ENCODE assay signal across 9 mouse cellular contexts in the genomic region with DNA sequence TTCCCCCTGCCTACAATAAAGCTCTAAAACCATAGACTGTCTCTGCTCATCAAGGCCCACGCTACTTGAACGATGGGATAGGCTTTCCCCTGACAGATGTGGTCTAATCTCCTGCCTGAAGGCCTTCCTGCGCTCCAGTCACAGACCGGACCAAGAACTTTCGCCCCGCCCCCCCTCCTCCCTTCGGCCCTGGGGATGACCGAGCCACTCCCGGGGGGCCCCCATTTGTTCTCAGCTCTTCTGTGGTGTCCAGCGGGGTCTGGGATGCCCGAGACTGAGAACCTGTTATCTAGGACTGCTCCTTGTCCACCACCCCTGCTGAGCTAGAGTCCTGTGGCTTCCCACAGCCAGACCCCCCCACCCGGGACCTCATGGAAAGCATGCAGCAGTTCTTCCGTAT. TPM values are rescaled to one million over a fixed set of nuclear protein-coding genes. Genes with fewer than 3 reads are reported as not detected.
DNase-seq lines count a peak whose midpoint lies in the region; ATAC-seq and TF ChIP-seq lines count a peak whose summit lies in the region.
"Had no signal": no experiment of that assay in that cellular context is flagged by ENCODE, and none has a peak within 500 bp of the region (broad histone marks: within the 10 kb centered on the region; RNA-seq: fewer than 3 reads in every experiment).

No protein-coding gene starts in this region.

- WGBS in heart, embryonic 14.5 days, result 2% methylated on average over 13 of the region's 13 CpGs
- WGBS in embryonic facial prominence, embryonic 10.5 days, result 2% methylated on average over 13 of the region's 13 CpGs
- WGBS in liver, embryonic 13.5 days (ENCODE audit: insufficient replicate concordance), result 15% methylated on average over 13 of the region's 13 CpGs

- peak; percentile 64; the same call in 1 of the 2 replicates for TF ChIP-seq EP300 in ES-Bruce4 (IDR thresholded peaks at IDR 0.05; ENCODE audit: insufficient read depth, low read depth, low read length)

- H3K27me3 ChIP-seq in heart, embryonic 14.5 days (ENCODE audit: control insufficient read depth, insufficient read depth, low read length), result no peaks in the 10 kb centered on the region
- no peaks in the 10 kb centered on the region for H3K27me3 ChIP-seq in ES-Bruce4 (ENCODE audit: control insufficient read depth, insufficient read depth, low read length, poor library complexity, severe bottlenecking)
- H3K27me3 ChIP-seq in embryonic facial prominence, embryonic 10.5 days (replicated peaks; ENCODE audit: low read depth, poor library complexity, severe bottlenecking), result no peaks in the 10 kb centered on the region; the same call in 1 of the 2 replicates
- H3K27me3 ChIP-seq in liver, embryonic 13.5 days, result 0 out of 2 replicates have a peak, but pooled peaks cover 4% of the 10 kb centered on the region

- H3K4me3 ChIP-seq in heart, embryonic 14.5 days (ENCODE audit: control insufficient read depth in 1 of 2, insufficient read depth in 1 of 2, low read depth in 1 of 2, low read length in 2 of 2), result peak overlapping the region; percentile 18 to 22; a peak in 2 of 4 replicates
- H3K4me3 ChIP-seq in ES-Bruce4 (ENCODE audit: low read depth, low read length), result peak overlapping the region; percentile 41
- peak overlapping the region; percentile 45 for H3K4me3 ChIP-seq in embryonic facial prominence, embryonic 10.5 days
- no peak overlapping the region for H3K4me3 ChIP-seq in liver, embryonic 13.5 days (replicated peaks)
- H3K4me3 ChIP-seq: left cerebral cortex, adult 2 months had no signal

- no peak for DNase-seq in heart, adult 9 months (ENCODE audit: low spot score in 2 of 2)
- DNase-seq in embryonic facial prominence, embryonic 10.5 days (ENCODE audit: low spot score), result peak; percentile 45
- no peak for DNase-seq in liver, embryonic 13.5 days
- DNase-seq in ovary, postnatal 36 days (ENCODE audit: low spot score), result no peak
- no peak for DNase-seq in spleen, adult 18-20 months
- no peak for DNase-seq in left cerebral cortex, adult 8-10 months (ENCODE audit: low spot score in 2 of 2)

- H3K4me1 ChIP-seq in heart, embryonic 14.5 days (ENCODE audit: control insufficient read depth in 2 of 2, insufficient read depth in 2 of 2, low read length in 2 of 2), result peaks cover 0 to 4% of the 10 kb centered on the region in 2 experiments; a peak in 1 of 4 replicates
- H3K4me1 ChIP-seq in ES-Bruce4 (ENCODE audit: control insufficient read depth, insufficient read depth, low read length), result peaks cover 4% of the 10 kb centered on the region
- peaks cover 7% of the 10 kb centered on the region for H3K4me1 ChIP-seq in embryonic facial prominence, embryonic 10.5 days
- peaks cover 7% of the 10 kb centered on the region for H3K4me1 ChIP-seq in liver, embryonic 13.5 days (replicated peaks)

- no peak overlapping the region for H3K27ac ChIP-seq in heart, embryonic 14.5 days (replicated peaks in 1 of 2; ENCODE audit: control insufficient read depth in 1 of 2, insufficient read depth in 1 of 2, low read depth in 2 of 2, low read length in 2 of 2)
- H3K27ac ChIP-seq in ES-Bruce4 (ENCODE audit: insufficient read depth, low read length), result peak overlapping the region; percentile 93
- peak overlapping the region; percentile 61; the same call in 1 of the 2 replicates for H3K27ac ChIP-seq in embryonic facial prominence, embryonic 10.5 days (replicated peaks)
- H3K27ac ChIP-seq in liver, embryonic 13.5 days, result no peak overlapping the region
- H3K27ac ChIP-seq: left cerebral cortex, adult 2 months had no signal

- 0 out of 2 replicates have a peak, but pooled peaks have one; percentile 35 for ATAC-seq in heart, embryonic 14.5 days (ENCODE audit: insufficient number of reproducible peaks, insufficient read depth, low FRiP score, low read depth)
- no peak for ATAC-seq in liver, embryonic 13.5 days (ENCODE audit: low read depth)

- H3K36me3 ChIP-seq in heart, embryonic 14.5 days (ENCODE audit: control insufficient read depth, insufficient read depth, low read length), result no peaks in the 10 kb centered on the region
- H3K36me3 ChIP-seq in ES-Bruce4 (ENCODE audit: control insufficient read depth, insufficient read depth, low read length, poor library complexity, severe bottlenecking), result no peaks in the 10 kb centered on the region
- H3K36me3 ChIP-seq in embryonic facial prominence, embryonic 10.5 days (replicated peaks), result no peaks in the 10 kb centered on the region
- no peaks in the 10 kb centered on the region for H3K36me3 ChIP-seq in liver, embryonic 13.5 days

- TF ChIP-seq POLR2A in ES-Bruce4 (IDR thresholded peaks at IDR 0.05; ENCODE audit: insufficient read depth, low read length), result no peak

- peak overlapping the region; percentile 56; the same call in 1 of the 2 replicates for H3K9ac ChIP-seq in heart, embryonic 14.5 days (ENCODE audit: low read length)
- peak overlapping the region; percentile 48 for H3K9ac ChIP-seq in ES-Bruce4 (ENCODE audit: low read depth, poor library complexity, severe bottlenecking)
- H3K9ac ChIP-seq in liver, embryonic 13.5 days, result no peak overlapping the region

- peak overlapping the region; percentile 61 for H3K4me2 ChIP-seq in heart, embryonic 14.5 days (ENCODE audit: low read length)
- H3K4me2 ChIP-seq in liver, embryonic 13.5 days, result peak overlapping the region; percentile 35

- H3K9me3 ChIP-seq in heart, embryonic 14.5 days (ENCODE audit: control insufficient read depth, low read length), result no peaks in the 10 kb centered on the region
- no peaks in the 10 kb centered on the region for H3K9me3 ChIP-seq in ES-Bruce4 (replicated peaks; ENCODE audit: control insufficient read depth, insufficient read depth, low read length, poor library complexity, severe bottlenecking)
- H3K9me3 ChIP-seq in embryonic facial prominence, embryonic 10.5 days, result no peaks in the 10 kb centered on the region
- H3K9me3 ChIP-seq in liver, embryonic 13.5 days (replicated peaks), result no peaks in the 10 kb centered on the region

- TF ChIP-seq CTCF in ES-Bruce4 (IDR thresholded peaks at IDR 0.05; ENCODE audit: low read depth, low read length), result no peak

RNA-seq across cellular contexts. Expression of a gene that starts 26.1 kb away (rescaled TPM):
- 13.6 and 15.7 TPM in 2 replicates for polyA plus RNA-seq in heart, embryonic 14.5 days (2014; fragmentation: Nextera tagmentation; extraction: Ambion mirVana)
- 86.8 and 104 TPM in 2 replicates for polyA plus RNA-seq in ES-Bruce4 (2011; ENCODE audit: insufficient read depth, insufficient read length, low read depth, missing spikeins)
- 12.7 and 13.2 TPM in 2 replicates for polyA plus RNA-seq in embryonic facial prominence, embryonic 10.5 days (2016; fragmentation: Nextera tagmentation; extraction: Ambion mirVana)
- polyA plus RNA-seq in liver, embryonic 13.5 days (2015; fragmentation: Nextera tagmentation; extraction: Ambion mirVana), result 3.4 and 3.5 TPM in 2 replicates
- total RNA-seq in left cerebral cortex, adult 8-10 months (2022), result 10 to 100 TPM; 78.4 to 83.7 (median 83.2) TPM

RNA-seq across cellular contexts. Expression of a gene that starts 31.7 kb away (rescaled TPM):
- 8.9 and 9.0 TPM in 2 replicates for polyA plus RNA-seq in heart, embryonic 14.5 days (2014; fragmentation: Nextera tagmentation; extraction: Ambion mirVana)
- 4.2 and 4.4 TPM in 2 replicates for polyA plus RNA-seq in ES-Bruce4 (2011; ENCODE audit: insufficient read depth, insufficient read length, low read depth, missing spikeins)
- polyA plus RNA-seq in embryonic facial prominence, embryonic 10.5 days (2016; fragmentation: Nextera tagmentation; extraction: Ambion mirVana), result 2.5 and 2.7 TPM in 2 replicates
- 1.0 and 1.1 TPM in 2 replicates for polyA plus RNA-seq in liver, embryonic 13.5 days (2015; fragmentation: Nextera tagmentation; extraction: Ambion mirVana)
- 1 to 10 TPM; 2.7 to 3.7 (median 3.4) TPM for total RNA-seq in left cerebral cortex, adult 8-10 months (2022)

RNA-seq across cellular contexts. Expression of a gene that starts 35.0 kb away (rescaled TPM):
- polyA plus RNA-seq in heart, embryonic 14.5 days (2014; fragmentation: Nextera tagmentation; extraction: Ambion mirVana), result 0.24 and 0.38 TPM in 2 replicates
- 0.67 and 0.68 TPM in 2 replicates for polyA plus RNA-seq in ES-Bruce4 (2011; ENCODE audit: insufficient read depth, insufficient read length, low read depth, missing spikeins)
- polyA plus RNA-seq in embryonic facial prominence, embryonic 10.5 days (2016; fragmentation: Nextera tagmentation; extraction: Ambion mirVana), result 3.7 and 4.8 TPM in 2 replicates
- 0.16 and 0.20 TPM in 2 replicates for polyA plus RNA-seq in liver, embryonic 13.5 days (2015; fragmentation: Nextera tagmentation; extraction: Ambion mirVana)
- 10 to 100 TPM; 28.9 to 31.9 (median 30.8) TPM for total RNA-seq in left cerebral cortex, adult 8-10 months (2022)

Comparison
In these comparisons a context has a peak if more than half of its experiments do, and no peak if none do; other contexts are left out.
1. H3K27ac ChIP-seq: peak in ES-Bruce4 (single experiment) and embryonic facial prominence, embryonic 10.5 days (single experiment); none in heart, embryonic 14.5 days (0 of 2) and liver, embryonic 13.5 days (single experiment).